Mouse (Mus musculus): ENCODE data around the gene Arhgap21. TPM values are rescaled to one million over a fixed set of nuclear protein-coding genes. Genes with fewer than 3 reads are reported as not detected.

Arhgap21 gene
- polyA plus RNA-seq, 1 experiment from 2014 or later = 4.5 TPM

GRCm38 (mm10) chr2:20896446-20896845, 72.2 kb downstream of the Arhgap21 start:
- no peak overlapping the region for H3K4me2 ChIP-seq (ENCODE audit: low read depth, low read length)
- no peak for DNase-seq
- no peak for TF ChIP-seq EP300 (IDR thresholded peaks at IDR 0.05; ENCODE audit: low read depth)
- no peak for TF ChIP-seq CTCF (IDR thresholded peaks at IDR 0.05; ENCODE audit: low read depth)
- H3K27ac ChIP-seq (ENCODE audit: low read depth) = no peak overlapping the region
- no peaks in the 10 kb centered on the region for H3K4me1 ChIP-seq (ENCODE audit: insufficient read depth)
- ATAC-seq = no peak
- 0 out of 2 replicates have a peak, but pooled peaks cover 3% of the 10 kb centered on the region for H3K36me3 ChIP-seq (replicated peaks; ENCODE audit: insufficient read depth, low read length)
- no peaks in the 10 kb centered on the region for H3K27me3 ChIP-seq (ENCODE audit: insufficient read depth, low read length)
- H3K9me3 ChIP-seq (ENCODE audit: low read length) = no peaks in the 10 kb centered on the region
- WGBS (ENCODE audit: insufficient replicate concordance) = 86% methylated on average over 5 of the region's 5 CpGs
- H3K4me3 ChIP-seq (ENCODE audit: low read depth, low read length) = no peak overlapping the region
- no peak overlapping the region for H3K9ac ChIP-seq (replicated peaks)

- Histone ChIP-seq H3K4me3 (ENCODE audit: low read depth, low read length) (no peak overlapping the region), H3K9ac (replicated peaks) (no peak overlapping the region), H3K4me1 (ENCODE audit: insufficient read depth) (no peaks in the 10 kb centered on the region), H3K4me2 (ENCODE audit: low read depth, low read length) (no peak overlapping the region), H3K36me3 (replicated peaks; ENCODE audit: insufficient read depth, low read length) (peaks cover 7% of the 10 kb centered on the region; the same call in 1 of the 2 replicates), H3K9me3 (ENCODE audit: low read length) (no peaks in the 10 kb centered on the region), H3K27ac (ENCODE audit: low read depth) (no peak overlapping the region), H3K27me3 (ENCODE audit: insufficient read depth, low read length) (no peaks in the 10 kb centered on the region)
- 32% methylated on average over 5 of the region's 5 CpGs for WGBS (ENCODE audit: insufficient replicate concordance)
- DNase-seq = peak; percentile 51
- ATAC-seq = peak; percentile 48
- TF ChIP-seq CTCF (IDR thresholded peaks at IDR 0.05; ENCODE audit: low read depth) = peak; percentile 60
- TF ChIP-seq EP300 (IDR thresholded peaks at IDR 0.05; ENCODE audit: low read depth) = no peak
Measured at GRCm38 (mm10) chr2:20894100-20894690, 74.5 kb downstream of the Arhgap21 start.

GRCm38 (mm10) chr2:20888751-20889150, 79.9 kb downstream of the Arhgap21 start:
- no peak overlapping the region for H3K4me2 ChIP-seq (ENCODE audit: low read depth, low read length)
- peaks cover 21% of the 10 kb centered on the region for H3K36me3 ChIP-seq (replicated peaks; ENCODE audit: insufficient read depth, low read length)
- ATAC-seq (no peak), DNase-seq (no peak)
- no peaks in the 10 kb centered on the region for H3K27me3 ChIP-seq (ENCODE audit: insufficient read depth, low read length)
- H3K4me3 ChIP-seq (ENCODE audit: low read depth, low read length) = no peak overlapping the region
- no peaks in the 10 kb centered on the region for H3K4me1 ChIP-seq (ENCODE audit: insufficient read depth)
- 74% methylated on average over 3 of the region's 3 CpGs for WGBS (ENCODE audit: insufficient replicate concordance)
- TF ChIP-seq CTCF (IDR thresholded peaks at IDR 0.05; ENCODE audit: low read depth) (no peak), EP300 (IDR thresholded peaks at IDR 0.05; ENCODE audit: low read depth) (no peak)
- no peak overlapping the region for H3K9ac ChIP-seq (replicated peaks)
- no peak overlapping the region for H3K27ac ChIP-seq (ENCODE audit: low read depth)
- no peaks in the 10 kb centered on the region for H3K9me3 ChIP-seq (ENCODE audit: low read length)

- no peak overlapping the region for H3K9ac ChIP-seq (replicated peaks)
- H3K4me3 ChIP-seq (ENCODE audit: low read depth, low read length) = no peak overlapping the region
- no peaks in the 10 kb centered on the region for H3K9me3 ChIP-seq (ENCODE audit: low read length)
- H3K27me3 ChIP-seq (ENCODE audit: insufficient read depth, low read length) = no peaks in the 10 kb centered on the region
- H3K4me1 ChIP-seq (ENCODE audit: insufficient read depth) = no peaks in the 10 kb centered on the region
- H3K4me2 ChIP-seq (ENCODE audit: low read depth, low read length) = no peak overlapping the region
- peaks cover 37% of the 10 kb centered on the region for H3K36me3 ChIP-seq (replicated peaks; ENCODE audit: insufficient read depth, low read length)
- WGBS (ENCODE audit: insufficient replicate concordance) = 88% methylated on average over 8 of the region's 8 CpGs
- no peak overlapping the region for H3K27ac ChIP-seq (ENCODE audit: low read depth)
- TF ChIP-seq EP300 (IDR thresholded peaks at IDR 0.05; ENCODE audit: low read depth) = no peak
- no peak for TF ChIP-seq CTCF (IDR thresholded peaks at IDR 0.05; ENCODE audit: low read depth)
- DNase-seq (no peak), ATAC-seq (no peak)
Measured at GRCm38 (mm10) chr2:20883288-20883687, 85.4 kb downstream of the Arhgap21 start.

GRCm38 (mm10) chr2:20879877-20880605, 88.6 kb downstream of the Arhgap21 start:
- TF ChIP-seq EP300 (IDR thresholded peaks at IDR 0.05; ENCODE audit: low read depth) (no peak), CTCF (IDR thresholded peaks at IDR 0.05; ENCODE audit: low read depth) (0 out of 2 replicates have a peak, but pooled peaks have one; percentile 6)
- H3K9me3 ChIP-seq (ENCODE audit: low read length) = no peaks in the 10 kb centered on the region
- DNase-seq = no peak
- WGBS (ENCODE audit: insufficient replicate concordance) = 90% methylated on average over 16 of the region's 16 CpGs
- H3K27ac ChIP-seq (ENCODE audit: low read depth) = no peak overlapping the region
- no peak for ATAC-seq
- peaks cover 28% of the 10 kb centered on the region for H3K36me3 ChIP-seq (replicated peaks; ENCODE audit: insufficient read depth, low read length)
- no peaks in the 10 kb centered on the region for H3K27me3 ChIP-seq (ENCODE audit: insufficient read depth, low read length)
- no peak overlapping the region for H3K4me2 ChIP-seq (ENCODE audit: low read depth, low read length)
- H3K4me3 ChIP-seq (ENCODE audit: low read depth, low read length) = no peak overlapping the region
- H3K4me1 ChIP-seq (ENCODE audit: insufficient read depth) = no peaks in the 10 kb centered on the region
- H3K9ac ChIP-seq (replicated peaks) = no peak overlapping the region

GRCm38 (mm10) chr2:20874621-20875020, 94.1 kb downstream of the Arhgap21 start:
- ATAC-seq = no peak
- H3K9me3 ChIP-seq (ENCODE audit: low read length) = no peaks in the 10 kb centered on the region
- no peak overlapping the region for H3K27ac ChIP-seq (ENCODE audit: low read depth)
- WGBS (ENCODE audit: insufficient replicate concordance) = 94% methylated on average over 5 of the region's 5 CpGs
- no peak overlapping the region for H3K9ac ChIP-seq (replicated peaks)
- no peak for DNase-seq
- TF ChIP-seq EP300 (IDR thresholded peaks at IDR 0.05; ENCODE audit: low read depth) (no peak), CTCF (IDR thresholded peaks at IDR 0.05; ENCODE audit: low read depth) (no peak)
- H3K4me1 ChIP-seq (ENCODE audit: insufficient read depth) = no peaks in the 10 kb centered on the region
- H3K36me3 ChIP-seq (replicated peaks; ENCODE audit: insufficient read depth, low read length) = peaks cover 11% of the 10 kb centered on the region
- no peak overlapping the region for H3K4me2 ChIP-seq (ENCODE audit: low read depth, low read length)
- no peaks in the 10 kb centered on the region for H3K27me3 ChIP-seq (ENCODE audit: insufficient read depth, low read length)
- no peak overlapping the region for H3K4me3 ChIP-seq (ENCODE audit: low read depth, low read length)

All from liver, postnatal 0 days (tissue).